Mouse (Mus musculus) embryonic facial prominence, embryonic 10.5 days (tissue): ENCODE measurements around the gene Tmem247. TPM values are rescaled to one million over a fixed set of nuclear protein-coding genes. Genes with fewer than 3 reads are reported as not detected.

Experiments
- DNase-seq: peaks from one replicate; pipeline ENCODE4 v3.0.0-alpha.2; 2017; ENCODE audit warnings: low spot score
- H3K27ac ChIP-seq: fragments of 300-500 bp; sonication (generic); replicated peaks from 2 replicates; pipeline ENCODE4 v1.5.1; 2016; ENCODE audit warnings: mild to moderate bottlenecking
- H3K27me3 ChIP-seq: fragments of 300-500 bp; sonication (generic); replicated peaks from 2 replicates; pipeline ENCODE4 v1.6.1; 2016; ENCODE audit warnings: low read depth, mild to moderate bottlenecking; ENCODE audit not compliant: poor library complexity, severe bottlenecking
- H3K36me3 ChIP-seq: fragments of 300-500 bp; sonication (generic); replicated peaks from 2 replicates; pipeline ENCODE4 v1.6.1; 2016; ENCODE audit warnings: mild to moderate bottlenecking, moderate library complexity
- H3K4me1 ChIP-seq: fragments of 300-500 bp; sonication (generic); 2 replicates; pipeline ENCODE4 v1.6.1; 2016
- H3K4me3 ChIP-seq: fragments of 300-500 bp; sonication (generic); 2 replicates; pipeline ENCODE4 v1.5.1; 2016; ENCODE audit warnings: mild to moderate bottlenecking, moderate library complexity
- H3K9me3 ChIP-seq: fragments of 300-500 bp; sonication (generic); 2 replicates; pipeline ENCODE4 v1.6.1; 2016; ENCODE audit warnings: mild to moderate bottlenecking
- WGBS: fragments of 180-500 bp; shearing (Covaris S2); methylation state at CpG from one replicate; pipeline ENCODE4 v1.1.7; 2016; 5-methylcytosine and 5-hydroxymethylcytosine counted together
- polyA plus RNA-seq: library from polyadenylated mRNA; unstranded; fragments of >200 nt; fragmentation: Nextera tagmentation; extraction: Ambion mirVana; gene quantifications from 2 replicates; pipeline ENCODE4 v1.2.1, GENCODE M21; 2016

The Tmem247 gene
- polyA plus RNA-seq, 1 experiment from 2014 or later: not detected

DNA sequence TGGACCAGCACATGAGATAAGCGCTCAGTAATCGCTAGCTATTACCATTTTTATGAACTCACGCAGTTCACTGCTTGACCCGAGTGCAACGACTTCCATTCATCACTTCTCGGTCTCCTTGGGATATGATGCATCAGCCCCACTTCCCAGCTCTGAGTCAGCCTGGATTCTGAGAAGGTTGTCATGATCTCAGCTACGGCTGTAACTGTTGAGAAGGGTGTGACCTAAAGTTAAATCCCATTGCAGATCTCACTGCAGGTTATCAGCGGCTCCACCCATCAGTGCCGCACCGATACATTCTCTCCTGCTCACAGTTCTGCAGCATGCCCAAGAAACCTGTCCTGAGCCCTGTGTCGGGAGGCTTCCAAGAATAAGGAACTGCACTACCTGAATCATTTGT is 2.6 kb downstream of the Tmem247 start:
- 90% methylated on average over 11 of the region's 11 CpGs for WGBS
- Histone ChIP-seq H3K4me1 (peaks cover 7% of the 10 kb centered on the region; the same call in 1 of the 2 replicates), H3K27me3 (no peaks in the 10 kb centered on the region)

DNA sequence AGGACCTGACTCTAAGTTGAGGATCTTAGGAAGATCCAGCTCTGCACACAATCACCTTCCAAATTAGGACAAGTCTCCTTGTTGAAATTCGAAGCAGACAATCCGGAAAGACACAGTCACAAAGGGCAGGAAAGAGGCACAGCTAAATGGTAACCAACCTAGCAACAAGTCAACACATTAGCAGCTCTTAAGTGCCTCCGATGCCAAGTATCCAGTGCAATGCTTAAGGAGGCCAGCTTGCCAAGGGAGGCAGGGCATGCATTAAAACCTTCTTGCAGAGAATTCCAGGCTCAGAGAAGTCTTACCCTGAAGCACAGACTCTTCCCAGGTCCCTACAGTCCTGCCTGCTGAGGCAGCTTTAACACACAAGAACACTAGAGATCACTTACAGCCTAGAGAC is 7.5 kb downstream of the Tmem247 start:
- Histone ChIP-seq H3K27me3 (no peaks in the 10 kb centered on the region), H3K4me1 (peaks cover 14% of the 10 kb centered on the region), H3K27ac (no peak overlapping the region), H3K9me3 (peaks cover 9% of the 10 kb centered on the region), H3K4me3 (no peak overlapping the region), H3K36me3 (no peaks in the 10 kb centered on the region)
- DNase-seq: no peak
- WGBS: 80% methylated on average over 3 of the region's 3 CpGs

More for the DNA sequence above, 2.6 kb downstream of the Tmem247 start:
- Histone ChIP-seq H3K36me3 (no peaks in the 10 kb centered on the region), H3K4me3 (no peak overlapping the region), H3K27ac (no peak overlapping the region), H3K9me3 (no peaks in the 10 kb centered on the region)
- no peak for DNase-seq

DNA sequence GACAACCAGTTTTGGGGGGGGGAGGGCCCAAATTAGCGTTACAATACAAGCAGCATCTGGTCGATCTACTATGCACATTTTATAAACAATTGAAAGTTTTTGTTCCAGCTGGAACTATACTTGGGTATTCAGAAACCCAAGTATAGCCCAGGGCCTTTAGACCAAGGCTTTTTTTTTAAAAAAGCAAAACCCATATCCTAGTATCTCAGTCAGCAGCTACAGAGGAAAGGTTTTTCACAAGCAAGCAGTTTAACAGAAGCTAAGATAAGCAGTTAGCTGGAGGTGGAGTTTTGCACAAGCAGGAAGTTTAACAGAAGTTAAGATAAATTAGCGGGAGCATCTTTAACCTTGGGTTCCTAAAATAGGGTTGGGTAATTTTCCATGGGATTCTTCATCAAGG is 9.7 kb downstream of the Tmem247 start:
- 92% methylated on average over 3 of the region's 3 CpGs for WGBS
- H3K27me3 ChIP-seq: no peaks in the 10 kb centered on the region
- H3K9me3 ChIP-seq: peaks cover 9% of the 10 kb centered on the region
- no peak for DNase-seq
- peaks cover 20% of the 10 kb centered on the region for H3K4me1 ChIP-seq
- no peak overlapping the region for H3K27ac ChIP-seq
- no peak overlapping the region for H3K4me3 ChIP-seq
- no peaks in the 10 kb centered on the region for H3K36me3 ChIP-seq

DNA sequence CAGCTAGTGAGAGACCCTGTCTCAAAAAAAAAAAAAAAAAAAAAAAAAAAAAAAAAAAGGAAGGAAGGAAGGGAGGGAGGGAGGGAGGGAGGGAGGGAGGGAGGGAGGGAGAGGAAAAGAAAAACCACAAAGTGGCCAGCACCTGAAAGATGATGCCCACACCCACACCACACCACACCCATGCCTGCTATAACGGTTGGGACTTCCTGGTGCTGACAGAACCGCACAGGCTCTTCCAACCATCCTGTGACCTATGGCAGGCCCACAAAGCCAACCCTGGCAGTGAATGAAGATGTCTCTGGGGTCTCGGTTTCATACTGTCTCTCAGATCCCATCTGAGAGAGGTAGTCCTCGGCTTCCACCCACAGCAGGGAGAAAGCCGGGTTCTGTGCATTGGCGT is 12.2 kb downstream of the Tmem247 start:
- no peaks in the 10 kb centered on the region for H3K36me3 ChIP-seq
- peaks cover 25% of the 10 kb centered on the region for H3K4me1 ChIP-seq
- WGBS: 87% methylated on average over 6 of the region's 6 CpGs
- H3K27me3 ChIP-seq: peaks cover 21% of the 10 kb centered on the region; the same call in 1 of the 2 replicates
- H3K27ac ChIP-seq: no peak overlapping the region
- no peak overlapping the region for H3K4me3 ChIP-seq
- H3K9me3 ChIP-seq: peaks cover 9% of the 10 kb centered on the region
- DNase-seq: no peak

DNA sequence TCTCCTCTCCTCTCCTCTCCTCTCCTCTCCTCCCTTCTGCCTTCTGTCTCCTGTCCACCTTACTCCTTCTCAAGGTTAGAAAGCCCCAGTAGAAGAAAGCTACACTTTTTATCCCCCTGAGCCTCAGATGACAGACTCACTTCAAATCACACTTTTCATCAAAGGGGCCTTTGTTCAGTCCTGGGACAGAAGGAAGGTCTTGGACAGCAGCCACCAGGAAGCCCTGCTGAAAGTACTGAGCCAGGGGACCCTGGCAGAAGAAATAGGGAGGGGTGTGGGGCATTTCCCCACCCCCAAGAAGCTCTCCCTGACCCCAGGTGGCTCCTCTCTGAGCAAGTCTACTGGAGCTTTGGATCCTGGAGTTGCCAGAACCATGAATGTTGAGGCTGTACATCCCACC is 12.8 kb downstream of the Tmem247 start:
- peaks cover 25% of the 10 kb centered on the region for H3K27me3 ChIP-seq
- H3K27ac ChIP-seq: no peak overlapping the region
- H3K36me3 ChIP-seq: no peaks in the 10 kb centered on the region
- peaks cover 23% of the 10 kb centered on the region for H3K4me1 ChIP-seq
- DNase-seq: no peak
- peaks cover 9% of the 10 kb centered on the region for H3K9me3 ChIP-seq
- no peak overlapping the region for H3K4me3 ChIP-seq

DNA sequence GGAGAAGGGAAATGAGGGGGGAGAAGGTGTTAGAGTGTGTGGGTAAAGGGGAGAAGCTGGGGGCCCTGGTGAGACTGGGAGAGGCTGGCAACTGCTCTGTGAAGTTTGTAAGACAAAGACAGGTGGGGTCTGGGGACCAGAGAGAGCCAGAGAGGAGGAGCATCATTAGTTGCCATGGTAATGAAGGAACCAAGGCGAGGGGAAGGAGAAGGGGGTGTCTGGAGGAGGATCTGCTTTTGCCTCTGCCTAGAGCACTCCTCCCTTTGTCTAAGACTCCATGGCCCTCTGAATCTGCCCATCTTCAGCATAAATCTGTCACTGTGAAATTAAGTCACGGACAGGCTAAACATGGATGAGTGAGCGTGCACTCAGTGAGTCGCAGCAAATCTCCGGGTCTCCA is 15.7 kb downstream of the Tmem247 start:
- Histone ChIP-seq H3K27ac (no peak overlapping the region), H3K27me3 (peaks cover 44% of the 10 kb centered on the region), H3K36me3 (no peaks in the 10 kb centered on the region), H3K4me1 (peaks cover 28% of the 10 kb centered on the region), H3K9me3 (no peaks in the 10 kb centered on the region), H3K4me3 (no peak overlapping the region)
- WGBS: 47% methylated on average over 5 of the region's 5 CpGs
- DNase-seq: no peak

DNA sequence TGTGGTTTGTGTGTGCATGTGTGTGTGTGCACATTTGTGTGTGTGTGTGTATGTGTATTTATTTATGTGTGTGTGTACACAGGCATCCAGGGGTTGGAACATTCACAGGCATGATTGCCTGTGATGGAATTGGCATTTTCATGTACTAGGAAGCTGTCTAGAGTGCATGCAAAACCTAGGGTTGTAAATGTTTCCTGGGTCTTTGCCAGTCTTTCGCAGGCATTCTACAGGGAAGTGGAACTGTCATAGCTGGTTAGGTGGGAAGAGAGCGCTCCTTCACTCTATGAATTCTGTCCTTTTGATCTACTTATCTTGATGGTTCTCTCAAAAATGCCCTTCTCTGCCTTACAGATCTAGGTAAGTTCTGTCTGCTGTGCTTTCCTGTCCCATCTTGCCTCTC is 19.9 kb downstream of the Tmem247 start:
- H3K27me3 ChIP-seq: peaks cover 59% of the 10 kb centered on the region
- no peak for DNase-seq
- H3K27ac ChIP-seq: no peak overlapping the region
- no peaks in the 10 kb centered on the region for H3K9me3 ChIP-seq
- H3K4me1 ChIP-seq: peaks cover 28% of the 10 kb centered on the region
- H3K36me3 ChIP-seq: no peaks in the 10 kb centered on the region
- 75% methylated on average over 2 of the region's 2 CpGs for WGBS
- H3K4me3 ChIP-seq: peak overlapping the region; percentile 58; the same call in 1 of the 2 replicates

DNA sequence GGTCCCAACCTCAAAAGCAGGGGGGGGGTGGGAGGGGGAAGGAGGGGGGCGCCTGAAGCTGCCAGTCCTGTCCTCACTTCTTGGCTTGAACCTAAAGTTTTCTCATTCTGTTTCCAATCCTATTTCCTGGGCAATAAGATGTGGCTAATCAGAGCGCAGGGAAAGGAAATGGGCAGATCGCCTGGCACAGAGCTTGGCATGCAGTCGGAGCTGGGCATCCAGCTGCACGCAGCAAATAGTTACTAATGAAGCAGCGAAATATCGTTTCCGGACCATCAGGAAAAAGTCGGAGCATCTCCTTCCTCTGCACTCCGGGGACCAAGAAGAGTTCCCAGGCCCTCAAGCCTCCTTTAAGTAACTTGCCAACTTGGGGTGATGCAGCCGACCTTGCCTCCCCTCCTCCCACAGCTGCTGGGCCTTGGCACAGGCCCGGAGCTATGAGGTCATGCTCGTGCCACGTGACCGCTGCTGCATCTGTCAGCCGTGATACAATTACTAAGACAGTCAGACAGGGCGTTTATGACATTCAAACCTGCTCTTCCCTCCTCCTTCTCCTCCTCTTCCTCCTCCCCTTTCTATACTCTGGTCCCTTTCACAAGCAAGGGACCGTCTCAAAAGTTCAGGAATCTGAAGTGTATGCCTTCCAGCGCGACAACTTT is 20.5 kb downstream of the Tmem247 start:
- peak overlapping the region; percentile 35 for H3K27ac ChIP-seq

DNA sequence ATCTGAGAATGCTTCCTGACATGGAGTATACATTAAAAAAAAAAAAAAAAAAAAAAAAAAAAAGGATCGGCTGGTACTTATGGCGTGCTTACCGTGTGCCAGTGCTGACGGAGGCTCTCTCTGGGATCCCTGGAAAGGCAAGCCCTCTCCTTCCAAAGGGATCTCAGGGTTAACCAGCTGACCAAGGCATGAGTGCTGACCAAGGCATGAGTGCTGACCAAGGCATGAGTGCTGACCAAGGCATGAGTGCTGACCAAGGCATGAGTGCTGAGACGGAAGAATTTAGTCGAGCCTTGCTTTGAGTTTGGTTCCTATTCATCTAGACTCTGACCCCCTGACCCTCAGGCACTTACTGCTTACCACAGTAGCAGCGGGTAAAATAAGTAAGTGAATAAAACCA is 21.5 kb downstream of the Tmem247 start:
- no peak overlapping the region for H3K4me3 ChIP-seq
- WGBS: 54% methylated on average over 7 of the region's 7 CpGs
- peaks cover 49% of the 10 kb centered on the region for H3K27me3 ChIP-seq
- no peak overlapping the region for H3K27ac ChIP-seq
- no peaks in the 10 kb centered on the region for H3K36me3 ChIP-seq
- H3K4me1 ChIP-seq: peaks cover 17% of the 10 kb centered on the region
- no peak for DNase-seq
- no peaks in the 10 kb centered on the region for H3K9me3 ChIP-seq

More for the DNA sequence above, 20.5 kb downstream of the Tmem247 start:
- Histone ChIP-seq H3K9me3 (no peaks in the 10 kb centered on the region), H3K4me1 (peaks cover 23% of the 10 kb centered on the region), H3K27me3 (peaks cover 59% of the 10 kb centered on the region), H3K36me3 (no peaks in the 10 kb centered on the region), H3K4me3 (peak overlapping the region; percentile 58)
- WGBS: 3% methylated on average over 20 of the region's 20 CpGs
- peak; percentile 79 for DNase-seq

DNA sequence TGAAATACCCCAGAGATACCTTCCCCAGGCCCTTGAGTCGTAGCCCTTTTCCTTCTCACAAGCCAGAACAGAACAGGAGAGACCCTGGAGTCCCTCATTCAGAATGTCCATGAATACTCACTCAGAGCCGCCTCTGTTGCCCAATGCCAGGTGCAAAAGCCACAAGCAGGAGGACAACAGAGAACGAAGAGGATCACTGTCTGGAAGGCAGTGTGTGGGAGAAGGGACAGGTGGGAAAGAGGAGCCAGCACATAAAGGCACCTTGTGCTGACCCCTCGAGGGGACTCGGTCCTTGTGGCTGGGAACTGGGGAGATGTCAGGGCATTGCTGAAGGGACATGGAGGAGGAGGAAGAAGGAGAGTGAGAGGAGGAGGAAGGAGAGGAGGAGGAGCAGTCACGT is 25.0 kb downstream of the Tmem247 start:
- Histone ChIP-seq H3K4me1 (peaks cover 15% of the 10 kb centered on the region), H3K27me3 (peaks cover 23% of the 10 kb centered on the region), H3K9me3 (no peaks in the 10 kb centered on the region), H3K4me3 (no peak overlapping the region), H3K27ac (no peak overlapping the region), H3K36me3 (no peaks in the 10 kb centered on the region)
- no peak for DNase-seq
- 73% methylated on average over 6 of the region's 6 CpGs for WGBS

DNA sequence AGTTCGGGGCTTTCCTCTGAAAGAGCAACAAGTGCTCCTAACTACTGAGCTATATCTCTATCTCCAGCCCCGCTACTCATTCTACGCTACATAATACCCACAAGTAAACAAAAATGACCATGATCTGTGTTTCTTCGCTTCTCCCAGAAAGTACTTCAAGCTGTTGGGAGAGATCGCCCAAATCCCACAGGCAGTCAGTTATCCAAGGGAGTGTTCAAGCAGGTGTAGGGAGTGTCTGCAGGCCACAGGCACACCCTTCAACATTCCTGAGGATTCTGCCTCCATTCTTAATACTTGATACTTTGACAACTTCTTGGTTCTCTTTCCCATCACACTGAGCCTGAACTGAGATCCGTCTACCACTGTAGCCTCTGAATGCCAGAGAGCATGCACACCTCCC is 26.0 kb downstream of the Tmem247 start:
- Histone ChIP-seq H3K9me3 (no peaks in the 10 kb centered on the region), H3K4me3 (no peak overlapping the region), H3K27me3 (peaks cover 19% of the 10 kb centered on the region), H3K4me1 (peaks cover 9% of the 10 kb centered on the region), H3K27ac (no peak overlapping the region), H3K36me3 (no peaks in the 10 kb centered on the region)
- no peak for DNase-seq
- WGBS: 88% methylated on average over 6 of the region's 6 CpGs

DNA sequence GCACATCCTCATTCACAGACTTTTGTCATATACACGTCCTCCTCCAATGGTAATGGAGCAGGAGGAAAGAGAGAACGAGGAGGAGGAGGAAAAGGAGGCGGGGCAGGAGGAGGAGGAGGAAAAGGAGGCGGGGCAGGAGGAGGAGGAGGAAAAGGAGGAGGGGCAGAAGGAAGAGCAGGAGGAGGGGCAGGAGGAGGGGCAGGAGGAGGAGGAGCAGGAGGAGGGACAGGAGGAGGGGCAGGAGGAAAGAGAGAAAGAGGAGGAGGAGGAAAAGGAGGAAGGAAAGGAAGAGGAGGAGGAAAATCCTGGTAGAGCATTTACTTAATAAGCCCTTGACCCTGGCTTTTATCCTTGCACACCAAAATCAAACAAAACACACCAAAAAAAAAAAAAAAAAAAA is 28.9 kb downstream of the Tmem247 start:
- H3K4me1 ChIP-seq: peaks cover 11% of the 10 kb centered on the region
- no peak overlapping the region for H3K27ac ChIP-seq
- H3K9me3 ChIP-seq: no peaks in the 10 kb centered on the region
- no peak overlapping the region for H3K4me3 ChIP-seq
- H3K36me3 ChIP-seq: no peaks in the 10 kb centered on the region
- 47% methylated on average over 4 of the region's 4 CpGs for WGBS
- H3K27me3 ChIP-seq: peaks cover 13% of the 10 kb centered on the region
- DNase-seq: no peak
